Mouse (Mus musculus) right cerebral cortex, postnatal 25 days (tissue): ENCODE results near the gene Sp9.

Source experiments
- DNase-seq: peaks from one replicate; pipeline ENCODE4 v3.0.0; 2022

Sp9 gene

DNA sequence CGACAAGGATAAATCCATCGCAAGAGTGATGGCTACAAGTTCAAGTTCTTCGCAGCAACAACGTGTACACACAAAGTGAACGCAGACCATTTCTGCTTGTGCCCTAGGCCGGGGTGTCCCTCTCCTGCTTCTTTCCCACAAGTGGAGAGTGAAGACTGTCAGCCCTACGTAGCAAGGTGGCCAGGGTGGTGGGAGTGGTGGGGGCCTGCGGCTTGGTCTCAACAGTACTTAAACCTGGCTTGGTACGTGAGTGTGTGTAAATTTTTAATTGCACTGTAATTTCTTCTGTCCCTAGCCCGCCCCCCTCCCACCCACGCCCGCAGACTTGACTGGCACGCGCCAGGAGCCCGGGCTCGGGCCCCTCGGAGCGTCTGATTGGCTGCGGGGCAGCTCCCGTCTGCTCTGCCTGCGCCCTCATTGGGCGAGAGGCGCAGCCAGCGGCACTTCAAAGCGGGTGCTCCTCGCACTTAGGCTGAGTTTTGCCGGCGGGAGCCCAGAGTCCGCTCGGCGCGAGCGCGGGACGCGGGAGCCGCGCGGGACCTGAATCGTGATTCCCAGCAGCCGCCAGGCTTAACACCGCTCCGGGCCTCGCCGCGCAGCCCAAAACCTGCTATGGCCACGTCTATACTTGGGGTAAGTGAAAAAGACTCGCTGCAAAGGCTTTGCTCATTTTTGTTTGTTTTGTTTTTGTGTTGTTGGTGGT, at the start of gene Sp9:
Gene Sp9 (plus strand): TSS at position 467 of the 703 bp plus-strand sequence.
- DNase-seq: no peak

DNA sequence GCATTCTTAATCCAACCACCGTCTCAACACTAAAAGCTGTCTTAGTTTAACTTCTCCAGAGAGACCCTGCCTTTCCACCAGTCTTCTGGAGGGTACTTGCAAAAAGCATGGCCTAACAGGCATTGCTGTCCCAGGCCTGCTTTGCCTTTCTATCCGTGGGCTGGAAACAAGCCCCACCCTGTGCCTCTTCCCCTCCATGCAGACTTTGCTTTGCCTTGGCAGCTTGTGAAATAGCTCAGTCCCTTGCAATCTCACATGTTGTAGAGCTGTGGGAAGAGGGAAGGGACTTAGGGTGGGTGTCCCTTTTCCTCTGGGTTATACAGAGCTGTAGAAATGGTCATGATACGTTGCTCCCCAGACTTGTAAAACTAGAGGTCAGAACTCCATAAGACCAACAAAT, 40.6 kb upstream of the Sp9 start:
- no peak for DNase-seq

DNA sequence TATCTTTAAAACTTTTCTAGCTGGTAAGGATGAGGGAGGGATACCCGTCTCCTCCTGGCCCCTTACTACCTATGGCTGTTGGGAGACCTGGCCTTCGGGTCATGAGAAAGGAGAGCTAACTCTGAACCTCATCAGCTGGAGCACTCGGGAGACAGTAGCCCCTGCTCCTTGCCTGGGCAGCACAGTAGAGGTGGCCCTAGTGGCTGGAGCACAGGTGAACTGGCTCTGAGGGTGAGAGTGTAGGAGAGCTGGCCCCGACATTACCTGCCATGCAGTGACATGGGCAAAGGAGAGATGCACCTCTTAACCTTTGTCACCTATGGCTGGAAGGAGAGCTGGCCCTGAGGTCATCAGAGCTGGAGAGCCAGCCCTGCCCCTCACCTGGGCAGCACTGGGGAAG, 30.4 kb upstream of the Sp9 start:
- DNase-seq: no peak

DNA sequence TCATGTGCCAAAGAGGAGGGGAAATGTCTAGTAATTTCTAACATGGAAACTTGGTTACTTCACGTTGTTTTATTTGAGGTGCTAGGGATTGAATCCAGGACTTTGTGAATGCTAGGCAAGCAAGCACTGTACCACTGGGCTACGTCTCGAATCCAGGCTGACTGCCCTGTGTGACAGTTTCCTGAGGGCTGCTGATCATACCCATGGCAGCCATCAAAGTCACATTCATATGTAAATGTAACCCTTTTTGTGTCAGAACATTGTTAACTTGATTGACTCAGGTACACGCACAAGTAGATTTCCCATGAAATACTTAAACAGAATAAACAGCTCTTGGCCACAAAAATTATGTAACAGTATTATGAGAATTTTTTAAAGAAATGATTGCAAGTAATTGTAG, 23.0 kb upstream of the Sp9 start:
- no peak for DNase-seq

DNA sequence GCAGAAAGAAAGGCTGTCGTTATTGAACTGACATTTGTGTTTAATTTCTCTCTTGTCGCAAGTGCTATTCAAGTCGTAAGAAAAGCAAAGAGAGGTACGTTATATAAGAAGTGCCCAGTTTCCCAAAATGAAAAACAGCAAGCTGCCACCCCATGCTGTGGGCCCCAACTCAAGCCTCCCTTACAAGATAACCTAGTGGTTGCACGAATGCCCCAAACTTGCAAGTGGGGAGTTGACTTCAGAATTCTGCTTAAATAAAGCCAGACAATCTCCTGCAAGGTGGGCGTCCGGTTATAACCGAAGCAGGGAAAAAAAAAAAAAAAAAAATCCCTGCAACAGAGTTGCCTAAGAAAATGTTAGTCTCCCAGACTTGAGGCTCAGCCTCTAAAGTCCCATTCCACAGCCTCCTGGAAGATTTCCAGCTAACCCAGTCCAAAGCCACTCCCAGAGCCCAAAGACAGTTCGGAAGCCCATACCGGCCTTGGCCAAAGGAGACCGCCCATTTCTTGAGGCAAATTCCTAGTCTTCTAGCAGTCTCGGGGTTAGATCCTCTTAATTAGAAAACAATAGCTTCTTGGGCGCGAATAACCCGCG, 8.5 kb upstream of the Sp9 start:
- no peak for DNase-seq

DNA sequence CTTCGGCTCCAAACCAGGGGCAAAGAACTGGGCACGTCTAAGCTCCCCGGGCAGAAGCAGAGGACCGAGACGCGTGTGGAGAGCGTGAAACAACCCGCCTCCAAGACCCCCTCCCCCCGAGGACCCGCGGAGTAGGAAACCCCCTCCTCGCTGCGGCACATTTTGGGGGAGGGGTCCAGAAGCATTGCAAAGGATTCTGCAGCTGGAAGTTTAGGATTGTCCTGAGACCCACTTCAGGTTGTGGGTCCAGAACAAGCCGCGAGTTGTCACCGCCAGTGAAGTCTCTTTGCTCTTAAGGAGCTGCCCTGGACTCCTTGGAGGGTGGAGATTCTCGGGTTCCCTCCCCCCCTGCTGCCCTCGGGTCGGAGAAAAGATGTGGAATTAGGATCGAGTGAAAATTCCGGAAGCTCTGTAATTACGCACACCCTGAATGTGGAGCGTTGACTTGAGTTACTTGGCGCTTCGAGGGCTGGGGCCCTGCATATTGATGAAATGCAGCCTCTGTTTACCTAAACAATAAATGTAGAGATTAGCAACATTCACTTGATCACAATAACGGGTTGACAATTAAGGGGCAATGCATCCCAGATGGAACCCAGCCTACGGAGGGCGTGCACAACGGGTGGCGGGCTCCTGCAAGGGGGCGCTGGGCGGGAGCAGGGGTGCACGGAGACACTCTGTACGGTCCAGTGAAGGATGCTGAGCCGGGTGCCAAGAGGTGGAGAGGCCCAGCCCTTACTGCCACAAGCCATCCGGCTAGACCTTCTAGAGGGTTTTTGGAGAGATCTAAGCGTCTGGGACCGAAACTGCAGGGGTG, 7.7 kb upstream of the Sp9 start:
- no peak for DNase-seq

DNA sequence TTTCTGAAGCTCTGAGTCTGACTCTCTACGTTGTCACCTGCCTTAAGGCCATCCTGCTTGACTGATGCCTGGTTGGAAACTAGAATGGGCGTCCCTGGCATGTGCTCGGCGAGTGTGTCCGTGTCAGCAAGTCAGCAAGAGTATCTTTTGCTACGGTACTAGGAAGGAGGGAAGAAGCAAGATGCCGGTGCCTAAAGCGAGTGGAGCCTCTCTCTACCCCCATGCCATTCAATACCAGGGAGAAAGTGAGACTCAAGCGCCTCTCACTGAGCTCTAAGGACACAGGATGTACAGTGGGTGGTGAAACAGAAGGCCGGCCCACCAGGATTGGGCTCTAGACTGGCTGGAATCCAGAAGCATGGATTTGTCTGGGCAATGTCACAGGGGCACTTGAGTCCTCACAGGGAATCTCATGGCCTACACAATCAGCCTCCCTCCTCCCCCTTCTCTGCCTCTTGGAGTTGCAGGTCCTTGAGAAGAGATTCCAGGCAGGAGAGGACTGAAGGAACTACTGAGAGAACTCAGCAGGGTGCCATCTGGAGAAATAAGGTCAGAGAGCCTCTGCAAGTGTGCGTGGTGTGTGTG, 7.0 kb upstream of the Sp9 start:
- no peak for DNase-seq

DNA sequence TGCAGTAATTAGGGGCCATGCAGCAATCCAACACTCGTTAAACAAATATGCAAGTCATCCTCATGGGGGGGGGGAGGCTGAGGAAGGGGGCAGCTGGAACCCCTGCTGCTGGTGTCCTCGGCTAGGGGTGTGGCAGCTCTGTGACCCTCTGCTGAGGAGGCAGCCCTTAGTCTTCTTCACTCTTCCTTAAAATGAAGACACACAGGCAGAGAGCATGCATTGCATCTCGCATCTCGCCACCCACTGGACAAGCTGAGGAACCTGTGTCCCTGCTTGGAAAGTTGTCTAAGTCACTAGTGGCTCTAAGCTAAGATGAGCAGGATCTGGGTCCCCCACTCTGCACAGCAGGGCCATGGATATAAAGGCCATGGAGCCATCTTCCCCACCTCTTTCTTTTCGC, 5.7 kb upstream of the Sp9 start:
- no peak for DNase-seq

DNA sequence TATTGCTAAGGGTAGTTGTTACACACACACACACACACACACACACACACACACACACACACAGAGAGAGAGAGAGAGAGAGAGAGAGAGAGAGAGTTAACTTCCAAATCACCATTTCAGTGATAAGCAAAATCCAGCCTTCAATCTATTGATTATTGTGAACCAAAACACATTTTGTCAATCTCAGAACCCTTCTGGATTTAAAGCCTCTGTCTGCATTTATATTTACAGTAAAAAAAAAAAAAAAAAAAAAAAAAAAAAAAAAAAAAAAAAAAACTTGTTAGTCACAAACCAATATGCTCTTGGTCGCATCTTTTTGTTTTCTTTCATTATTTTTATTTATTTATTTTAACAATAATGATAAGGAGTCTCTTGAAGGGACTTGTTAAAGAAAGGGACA, 5.1 kb upstream of the Sp9 start:
- DNase-seq: no peak

DNA sequence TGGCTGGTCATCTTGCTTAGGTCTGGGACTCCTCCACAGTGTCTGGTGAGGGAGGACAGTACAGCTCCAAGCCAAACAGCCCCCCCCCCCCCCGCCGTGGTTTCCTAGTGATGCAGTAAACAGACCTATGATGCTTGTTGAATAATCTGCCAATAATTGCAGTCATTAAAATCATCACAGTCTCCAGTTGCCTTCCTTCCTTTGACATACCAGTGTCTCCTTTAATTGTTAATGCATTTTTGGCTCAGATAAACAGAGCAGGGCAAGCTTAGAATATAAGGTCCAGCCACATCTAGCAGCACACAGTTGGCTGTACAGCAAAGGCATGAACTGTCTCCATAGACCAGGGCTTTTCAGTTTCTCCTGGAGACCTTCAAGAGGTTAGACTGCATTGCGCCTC, 4.5 kb upstream of the Sp9 start:
- no peak for DNase-seq

DNA sequence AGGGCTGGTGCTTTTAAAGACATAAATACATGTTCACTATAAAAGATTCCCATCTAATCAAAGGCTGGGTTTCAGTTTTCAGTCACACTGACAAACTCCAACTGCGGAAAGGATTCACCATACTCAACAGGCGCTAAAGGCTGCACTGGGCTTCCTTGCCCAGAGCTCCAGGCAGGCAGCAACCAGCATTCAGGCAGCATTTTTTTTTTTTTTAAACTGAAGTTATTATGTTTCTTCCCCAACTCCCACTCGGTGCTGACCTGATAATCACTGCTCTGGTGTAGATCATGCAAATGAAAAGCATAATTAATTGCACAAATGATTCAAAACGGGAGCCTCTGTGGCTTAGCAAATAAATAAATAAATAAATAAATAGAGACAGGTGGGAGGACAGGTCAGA, 3.9 kb upstream of the Sp9 start:
- no peak for DNase-seq

DNA sequence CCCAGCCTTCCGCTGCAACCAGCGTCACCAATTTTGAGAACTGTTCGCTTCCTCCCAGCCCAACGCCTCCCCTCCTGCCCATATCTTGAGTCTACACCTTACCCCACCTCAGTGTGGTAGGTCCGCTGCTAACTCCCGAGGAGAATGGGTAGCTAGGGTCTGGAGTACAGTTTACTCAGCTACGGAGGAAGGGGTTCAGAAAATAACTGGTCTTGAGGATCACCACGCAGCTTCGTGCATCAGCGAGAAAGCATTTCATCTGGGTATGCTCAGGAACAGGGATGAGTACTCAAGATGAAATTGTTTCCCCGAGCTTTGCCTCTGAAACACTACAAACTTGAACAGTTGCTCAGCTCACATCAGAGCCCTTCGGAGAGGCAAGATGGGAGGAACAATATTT, 3.4 kb upstream of the Sp9 start:
- no peak for DNase-seq

DNA sequence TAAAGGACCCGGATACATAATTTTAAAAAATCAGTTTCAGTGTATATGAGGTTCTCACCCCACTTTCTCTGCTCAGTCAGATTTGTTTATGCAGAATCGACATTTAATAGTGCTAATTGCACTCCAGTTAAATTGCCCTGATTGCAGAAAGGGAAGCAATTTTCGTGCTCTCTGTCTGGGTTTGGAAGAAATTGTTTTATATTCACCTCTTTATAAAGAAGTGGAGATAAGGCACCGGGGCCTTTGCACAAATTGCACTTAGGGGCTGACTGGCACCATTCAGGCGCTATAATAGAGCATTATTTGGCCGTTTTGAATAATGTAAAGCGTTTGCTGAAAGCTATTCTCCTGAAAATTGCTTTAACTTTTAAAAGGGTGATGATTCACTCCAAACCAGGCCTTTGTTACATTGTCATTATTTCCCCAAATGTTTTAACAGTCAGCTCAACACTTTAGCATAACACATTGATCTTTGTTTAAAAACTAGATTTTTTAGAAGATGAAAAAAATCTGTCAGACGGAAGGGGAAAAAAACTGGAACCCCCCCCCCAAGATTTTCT, 2.8 kb upstream of the Sp9 start:
- DNase-seq: no peak

DNA sequence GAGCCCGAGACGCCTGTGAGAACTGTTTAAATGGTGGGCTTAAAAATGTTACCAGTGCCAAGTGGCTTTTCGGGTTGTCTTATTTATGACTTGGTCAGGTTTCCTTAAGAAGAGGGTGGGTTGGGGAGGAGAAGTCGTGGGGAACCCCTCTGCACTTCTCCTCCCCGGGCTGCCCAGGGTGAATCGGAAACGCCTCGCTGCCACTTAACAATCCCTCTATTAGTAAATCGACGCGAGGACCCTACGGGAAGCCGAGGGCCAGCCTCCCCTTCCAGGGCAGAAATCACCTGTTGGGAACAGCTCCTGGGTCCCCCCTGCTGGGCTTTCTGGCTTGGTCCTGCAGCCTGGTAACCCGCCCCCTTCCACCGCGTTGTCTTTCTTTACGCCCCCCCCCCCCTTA, 2.1 kb upstream of the Sp9 start:
- DNase-seq: no peak

DNA sequence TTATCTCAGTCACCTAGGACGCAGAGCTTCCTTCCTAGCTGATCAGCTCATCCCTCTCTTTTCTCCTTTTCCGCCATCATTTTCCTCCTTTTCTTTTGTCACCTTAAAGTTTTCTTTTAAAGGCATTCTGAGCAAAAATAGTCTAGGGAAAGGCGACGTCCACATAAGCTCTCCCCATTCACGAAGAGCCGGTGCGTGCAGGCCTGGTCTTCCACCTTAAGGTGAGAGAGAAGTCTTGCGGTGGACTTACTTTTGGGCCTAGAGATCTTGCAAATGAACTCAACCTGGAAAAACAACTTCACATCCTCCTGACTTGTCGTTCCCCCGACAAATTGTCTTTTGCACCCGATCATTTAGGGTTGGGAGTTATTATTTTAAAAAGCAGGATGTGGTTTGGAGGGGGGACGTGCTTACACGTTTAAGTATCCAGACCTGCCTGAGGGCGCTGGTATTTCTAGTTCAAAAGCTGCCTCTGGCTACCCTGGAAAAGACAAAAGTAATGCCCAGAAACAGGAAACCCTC, 1.6 kb upstream of the Sp9 start:
- DNase-seq: no peak

DNA sequence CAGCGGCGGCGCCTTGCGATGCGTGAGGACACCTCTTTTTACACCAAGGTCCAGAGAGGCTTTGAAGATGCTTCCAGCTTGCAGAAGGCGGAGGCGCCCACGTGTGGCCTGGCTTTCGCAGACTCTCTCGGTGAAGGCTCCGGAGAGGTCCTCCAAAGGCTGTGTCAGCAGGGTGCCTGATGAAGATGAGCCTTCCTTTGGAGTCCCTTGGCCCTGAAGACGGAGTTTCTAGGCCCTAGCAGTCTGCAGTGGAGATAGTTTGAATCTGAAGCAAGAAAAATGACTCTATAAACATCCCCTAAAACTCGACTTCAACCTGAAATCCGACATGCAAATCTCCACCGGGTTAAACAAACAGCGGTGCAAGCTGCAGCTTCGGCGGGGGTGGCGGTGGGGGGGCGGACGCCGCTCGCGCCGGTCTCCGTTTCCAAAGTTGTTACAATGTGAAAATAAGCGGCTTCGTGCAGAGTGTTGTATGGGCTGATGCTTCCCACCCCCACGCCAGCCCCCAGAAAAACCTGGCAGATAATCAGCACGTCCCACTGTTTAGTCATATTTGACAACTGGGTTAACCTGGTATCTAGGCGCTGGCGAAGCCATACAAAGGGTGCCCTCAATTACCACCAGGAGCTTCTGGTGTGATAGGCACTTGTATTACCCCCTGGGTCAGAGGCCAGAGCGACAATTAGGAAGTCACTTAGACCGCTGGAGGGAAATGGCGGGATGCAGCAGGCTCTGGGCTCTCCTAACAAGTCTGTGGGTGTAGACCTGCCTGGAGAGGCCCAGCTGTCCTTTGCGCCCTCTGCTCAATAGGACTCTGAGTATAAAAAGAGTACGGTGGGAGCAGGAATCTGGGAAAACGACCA, 899 bp upstream of the Sp9 start:
- DNase-seq: no peak

DNA sequence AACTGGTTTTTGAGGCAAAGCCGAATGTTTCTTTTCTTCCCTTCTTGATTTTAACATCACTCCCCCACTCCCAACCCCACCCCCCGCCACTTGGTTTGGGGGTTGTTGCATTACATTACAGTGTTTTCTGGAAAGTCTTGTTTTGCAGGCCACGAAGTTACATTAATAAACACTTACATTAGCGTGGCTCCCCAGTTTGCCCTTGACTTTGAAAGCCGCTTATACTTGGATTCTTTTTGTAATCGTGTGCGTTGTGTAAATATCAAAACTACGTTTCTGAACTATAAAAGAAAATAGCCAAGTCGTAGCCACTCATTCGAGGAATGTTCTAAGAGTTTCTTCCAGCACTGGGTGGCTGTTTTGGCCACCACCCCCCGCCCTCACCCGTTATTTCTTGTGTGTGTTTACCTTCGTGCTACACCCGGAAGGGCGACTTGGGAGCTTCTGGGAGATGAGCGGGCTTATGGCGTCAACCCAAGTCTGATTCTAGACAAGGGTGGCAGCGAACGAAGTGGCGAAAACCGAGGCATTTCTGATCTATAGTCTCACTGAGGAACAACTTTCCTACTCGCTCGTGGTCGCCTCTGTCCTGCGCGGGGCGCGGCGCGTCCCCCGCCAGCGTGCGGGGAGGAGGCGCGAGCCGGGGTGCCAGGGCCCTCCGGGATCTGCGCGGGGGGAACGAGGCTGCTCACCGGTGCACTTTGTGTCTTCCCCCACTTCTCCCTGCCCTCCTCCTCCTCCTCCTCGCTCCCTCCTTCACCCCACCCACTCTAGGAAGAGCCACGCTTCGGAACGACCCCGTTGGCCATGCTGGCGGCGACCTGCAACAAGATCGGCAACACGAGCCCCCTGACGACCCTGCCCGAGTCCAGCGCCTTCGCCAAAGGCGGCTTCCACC, 875 bp downstream of the Sp9 start:
- no peak for DNase-seq

DNA sequence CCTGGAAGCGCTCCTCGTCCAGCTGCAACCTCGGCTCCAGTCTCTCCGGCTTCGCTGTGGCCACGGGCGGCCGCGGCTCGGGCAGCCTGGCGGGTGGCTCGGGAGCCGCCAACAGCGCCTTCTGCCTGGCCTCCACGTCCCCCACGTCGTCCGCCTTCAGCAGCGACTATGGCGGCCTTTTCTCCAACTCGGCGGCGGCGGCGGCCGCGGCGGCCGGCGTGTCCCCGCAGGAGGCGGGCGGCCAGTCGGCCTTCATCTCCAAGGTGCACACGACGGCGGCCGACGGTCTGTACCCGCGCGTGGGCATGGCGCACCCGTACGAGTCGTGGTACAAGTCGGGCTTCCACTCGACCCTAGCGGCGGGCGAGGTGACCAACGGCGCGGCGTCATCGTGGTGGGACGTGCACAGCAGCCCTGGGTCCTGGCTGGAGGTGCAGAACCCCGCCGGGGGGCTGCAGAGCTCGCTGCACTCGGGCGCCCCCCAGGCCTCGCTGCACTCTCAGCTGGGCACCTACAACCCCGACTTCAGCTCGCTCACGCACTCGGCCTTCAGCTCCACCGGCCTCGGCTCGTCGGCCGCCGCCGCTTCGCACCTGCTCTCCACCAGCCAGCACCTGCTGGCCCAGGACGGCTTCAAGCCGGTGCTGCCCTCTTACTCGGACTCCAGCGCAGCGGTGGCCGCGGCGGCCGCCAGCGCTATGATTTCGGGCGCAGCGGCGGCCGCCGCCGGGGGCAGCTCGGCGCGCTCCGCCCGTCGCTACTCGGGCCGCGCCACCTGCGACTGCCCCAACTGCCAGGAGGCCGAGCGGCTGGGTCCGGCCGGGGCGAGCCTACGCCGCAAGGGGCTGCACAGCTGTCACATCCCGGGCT, 1.8 kb downstream of the Sp9 start:
- DNase-seq: no peak

DNA sequence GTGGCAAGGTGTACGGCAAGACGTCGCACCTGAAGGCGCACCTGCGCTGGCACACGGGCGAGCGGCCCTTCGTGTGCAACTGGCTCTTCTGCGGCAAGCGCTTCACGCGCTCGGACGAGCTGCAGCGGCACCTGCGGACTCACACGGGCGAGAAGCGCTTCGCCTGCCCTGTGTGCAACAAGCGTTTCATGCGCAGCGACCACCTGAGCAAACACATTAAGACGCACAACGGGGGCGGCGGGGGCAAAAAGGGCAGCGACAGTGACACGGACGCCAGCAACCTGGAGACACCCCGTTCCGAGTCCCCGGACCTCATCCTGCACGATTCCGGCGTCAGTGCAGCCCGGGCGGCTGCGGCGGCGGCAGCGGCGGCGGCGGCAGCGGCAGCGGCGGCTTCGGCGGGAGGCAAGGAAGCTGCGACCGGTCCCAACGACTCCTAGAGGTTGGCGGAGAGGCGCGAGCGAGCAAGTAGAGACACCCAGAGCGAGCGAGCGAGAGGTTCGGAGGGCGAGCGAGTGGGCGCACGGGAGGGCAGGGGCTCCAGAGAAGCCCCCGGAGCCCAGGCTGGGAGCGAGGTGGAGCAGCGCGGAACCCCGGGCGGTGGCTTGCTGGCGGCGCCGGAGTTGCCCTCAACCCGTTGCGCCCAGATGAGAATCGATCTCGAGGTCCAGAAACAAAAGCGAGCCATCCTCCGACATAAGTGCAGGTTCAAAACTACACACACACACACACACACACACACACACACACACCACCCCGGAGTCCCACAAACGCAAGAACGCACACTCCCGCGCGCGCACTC, 2.6 kb downstream of the Sp9 start:
- no peak for DNase-seq
